Mouse (Mus musculus) embryo, embryonic 10.5 days (tissue): ENCODE measurements around the gene Hnrnpk.
"Not testable (repeated sequence)": the region's sequence is repeated elsewhere in the genome, so short reads cannot be mapped to it uniquely, and the experiment has no call there.

Experiments
- DNase-seq: peaks from one replicate; pipeline ENCODE4 v3.0.0-alpha.2; 2015; ENCODE audit warnings: low spot score

Hnrnpk gene

GRCm38 (mm10) chr13:58388379-58388778 lies 14.8 kb downstream of the Hnrnpk start:
- no peak for DNase-seq

- DNase-seq = peak; percentile 86
Observed at GRCm38 (mm10) chr13:58387948-58388347, 15.2 kb downstream of the Hnrnpk start.

GRCm38 (mm10) chr13:58385547-58385920 lies 17.6 kb downstream of the Hnrnpk start:
- no peak for DNase-seq

GRCm38 (mm10) chr13:58384779-58385546 lies 18.2 kb downstream of the Hnrnpk start, which contains the start of gene 2210016F16Rik:
2210016F16Rik (minus strand) TSS chr13:58385225.
- DNase-seq = peak; percentile 80

GRCm38 (mm10) chr13:58384371-58384770 lies 18.8 kb downstream of the Hnrnpk start:
- DNase-seq = no peak

- no peak for DNase-seq
Observed at GRCm38 (mm10) chr13:58373153-58373470, 30.0 kb downstream of the Hnrnpk start.

- no peak for DNase-seq
Observed at GRCm38 (mm10) chr13:58372278-58373152, 30.6 kb downstream of the Hnrnpk start.

- DNase-seq = no peak
Observed at GRCm38 (mm10) chr13:58368835-58369234, 34.3 kb downstream of the Hnrnpk start.

GRCm38 (mm10) chr13:58367641-58368040 lies 35.5 kb downstream of the Hnrnpk start:
- DNase-seq = no peak

- no peak for DNase-seq
Observed at GRCm38 (mm10) chr13:58366373-58366772, 36.8 kb downstream of the Hnrnpk start.

- DNase-seq = not testable (repeated sequence)
Observed at GRCm38 (mm10) chr13:58365179-58365578, 38.0 kb downstream of the Hnrnpk start.

GRCm38 (mm10) chr13:58364353-58365175 lies 38.6 kb downstream of the Hnrnpk start:
- DNase-seq = no peak

- no peak for DNase-seq
Observed at GRCm38 (mm10) chr13:58359304-58359653, 43.9 kb downstream of the Hnrnpk start.

GRCm38 (mm10) chr13:58358629-58359303 lies 44.4 kb downstream of the Hnrnpk start, which contains the start of gene Kif27:
Kif27 (minus strand) TSS chr13:58359122.
- DNase-seq = peak; percentile 92

- DNase-seq = no peak
Observed at GRCm38 (mm10) chr13:58352996-58353395, 50.1 kb downstream of the Hnrnpk start.

GRCm38 (mm10) chr13:58350606-58351005 lies 52.5 kb downstream of the Hnrnpk start:
- peak; percentile 8 for DNase-seq

GRCm38 (mm10) chr13:58344505-58344904 lies 58.6 kb downstream of the Hnrnpk start:
- DNase-seq = no peak
